Mouse (Mus musculus) limb, embryonic 11.5 days (tissue): ENCODE data around the gene Eya2. TPM values are rescaled to one million over a fixed set of nuclear protein-coding genes. Genes with fewer than 3 reads are reported as not detected.

Experiments
- ATAC-seq: fragments of 200-750 bp; cut with Nextera tagmentation; 2 replicates; pipeline ENCODE4 v1.8.0; 2017; ENCODE audit warnings: low read depth; ENCODE audit not compliant: insufficient number of reproducible peaks, low FRiP score, low TSS enrichment
- DNase-seq: peaks from one replicate; pipeline ENCODE4 v3.0.0-alpha.2; 2015; ENCODE audit warnings: low spot score
- H3K27ac ChIP-seq: fragments of 300-500 bp; sonication (generic); replicated peaks from 2 replicates; pipeline ENCODE4 v1.5.1; 2014; ENCODE audit warnings: low read depth, mild to moderate bottlenecking, low read length
- H3K27me3 ChIP-seq: fragments of 300-500 bp; sonication (generic); 2 replicates; pipeline ENCODE4 v1.6.1; 2014; ENCODE audit warnings: mild to moderate bottlenecking, low read length, mixed read lengths; ENCODE audit not compliant: control insufficient read depth, insufficient read depth
- H3K36me3 ChIP-seq: fragments of 300-500 bp; sonication (generic); 2 replicates; pipeline ENCODE4 v1.6.1; 2014; ENCODE audit warnings: mild to moderate bottlenecking, low read length, moderate library complexity, mixed read lengths; ENCODE audit not compliant: control insufficient read depth, insufficient read depth
- H3K4me1 ChIP-seq: fragments of 300-500 bp; sonication (generic); 2 replicates; pipeline ENCODE4 v1.6.1; 2014; ENCODE audit warnings: low read length, mixed read lengths; ENCODE audit not compliant: control insufficient read depth, insufficient read depth
- H3K4me2 ChIP-seq: fragments of 300-500 bp; sonication (generic); 2 replicates; pipeline ENCODE4 v1.6.1; 2014; ENCODE audit warnings: low read depth, mild to moderate bottlenecking, moderate library complexity; ENCODE audit not compliant: severe bottlenecking
- H3K4me3 ChIP-seq: fragments of 300-500 bp; sonication (generic); 2 replicates; pipeline ENCODE4 v1.5.1; 2014; ENCODE audit warnings: low read depth, low read length
- H3K9ac ChIP-seq: fragments of 300-500 bp; sonication (generic); 2 replicates; pipeline ENCODE4 v1.6.1; 2014; ENCODE audit warnings: mild to moderate bottlenecking, low read length
- H3K9me3 ChIP-seq: fragments of 300-500 bp; sonication (generic); 2 replicates; pipeline ENCODE4 v1.6.1; 2016; ENCODE audit warnings: low read length; ENCODE audit not compliant: control insufficient read depth
- WGBS: fragments of 180-500 bp; shearing (Covaris S2); extraction: QIAGEN DNeasy Blood & Tissue Kit; methylation state at CpG from one replicate; pipeline ENCODE4 v1.1.7; 2014; 5-methylcytosine and 5-hydroxymethylcytosine counted together
- polyA plus RNA-seq: library from polyadenylated mRNA; unstranded; fragments of >200 nt; fragmentation: Nextera tagmentation; extraction: Ambion mirVana; gene quantifications from 2 replicates; pipeline ENCODE4 v1.2.1, GENCODE M21; 2014

Gene Eya2
- polyA plus RNA-seq, 1 experiment from 2014 or later, result 8.8 TPM

DNA sequence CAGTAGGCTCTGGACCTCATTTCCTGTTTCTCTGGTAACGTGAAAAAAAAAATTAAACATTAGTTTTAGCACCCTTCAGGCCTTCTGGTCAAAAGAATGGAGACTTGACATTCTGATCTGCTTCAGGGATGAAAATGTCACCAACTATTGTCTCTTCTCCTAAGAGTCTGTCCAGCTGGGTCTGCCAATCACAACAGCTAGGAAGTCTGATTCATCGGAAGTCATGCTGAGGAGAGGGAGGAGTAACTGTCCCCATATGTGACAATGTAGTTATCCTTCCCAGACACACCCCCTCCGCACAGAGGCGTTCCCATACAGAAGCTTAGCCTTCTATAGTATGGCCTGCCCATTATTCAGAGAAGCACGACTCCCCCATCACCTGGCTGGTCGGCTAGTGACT is 25.9 kb upstream of the Eya2 start:
- Histone ChIP-seq H3K4me1 (no peaks in the 10 kb centered on the region), H3K27ac (no peak overlapping the region), H3K9ac (no peak overlapping the region), H3K36me3 (no peaks in the 10 kb centered on the region), H3K4me2 (no peak overlapping the region), H3K27me3 (peaks cover 9% of the 10 kb centered on the region; the same call in 1 of the 2 replicates), H3K4me3 (no peak overlapping the region), H3K9me3 (no peaks in the 10 kb centered on the region)
- no peak for ATAC-seq
- WGBS, result 65% methylated on average over 6 of the region's 6 CpGs
- DNase-seq, result no peak

DNA sequence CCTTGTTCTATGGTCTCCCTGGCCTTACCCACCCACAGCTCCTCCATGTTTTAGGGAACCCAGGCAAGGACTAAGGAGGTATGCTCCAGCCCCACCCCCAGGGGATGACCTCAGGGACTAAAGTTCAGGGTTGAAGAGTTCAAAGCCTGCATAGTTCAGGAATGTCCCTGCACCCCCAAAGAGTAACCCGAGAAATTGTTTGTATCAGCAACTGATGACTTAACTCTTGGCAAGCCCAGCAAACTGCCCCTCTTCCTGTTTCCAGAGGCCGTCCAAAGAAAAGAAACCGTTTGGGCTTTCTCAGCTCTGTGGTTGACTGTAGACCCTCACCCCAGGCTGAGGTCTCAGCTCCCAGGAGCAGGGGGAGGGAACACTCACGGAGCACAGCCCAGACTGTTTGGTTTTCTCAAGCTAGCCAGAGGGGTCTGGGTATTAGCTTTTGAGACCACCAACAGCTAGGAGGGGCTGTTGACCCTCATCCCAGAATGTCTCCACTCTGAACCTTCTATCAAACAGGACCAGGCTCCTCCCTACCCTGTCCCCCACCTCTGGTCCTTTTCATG is 23.5 kb upstream of the Eya2 start:
- no peaks in the 10 kb centered on the region for H3K4me1 ChIP-seq
- H3K4me2 ChIP-seq, result no peak overlapping the region
- WGBS, result 39% methylated on average over 4 of the region's 4 CpGs
- ATAC-seq (no peak), DNase-seq (no peak)
- H3K27me3 ChIP-seq, result no peaks in the 10 kb centered on the region
- no peaks in the 10 kb centered on the region for H3K9me3 ChIP-seq
- no peak overlapping the region for H3K27ac ChIP-seq
- no peaks in the 10 kb centered on the region for H3K36me3 ChIP-seq
- H3K9ac ChIP-seq, result no peak overlapping the region
- H3K4me3 ChIP-seq, result no peak overlapping the region

DNA sequence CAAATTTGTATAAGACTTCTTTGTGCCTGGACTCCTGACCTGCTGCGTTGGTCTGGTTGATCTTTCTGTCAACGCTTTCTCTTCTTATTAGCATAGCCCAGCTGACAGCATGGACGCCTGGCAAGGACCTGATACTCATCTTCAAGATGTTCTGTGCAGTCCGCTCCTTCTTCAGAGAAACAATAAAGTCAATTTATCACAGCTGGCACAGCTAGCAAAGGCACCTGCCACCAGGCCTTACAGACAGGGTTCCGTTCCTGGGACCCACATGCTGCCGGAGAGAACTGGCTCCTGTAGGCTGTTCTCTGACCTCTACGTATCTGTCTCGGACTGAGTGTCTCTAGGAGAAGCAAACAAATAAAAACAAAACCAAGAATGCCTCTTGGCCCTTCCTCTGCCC is 11.8 kb upstream of the Eya2 start:
- H3K9ac ChIP-seq, result no peak overlapping the region
- DNase-seq (no peak), ATAC-seq (no peak)
- no peaks in the 10 kb centered on the region for H3K27me3 ChIP-seq
- no peak overlapping the region for H3K4me2 ChIP-seq
- H3K4me3 ChIP-seq, result no peak overlapping the region
- H3K4me1 ChIP-seq, result peaks cover 8% of the 10 kb centered on the region; the same call in 1 of the 2 replicates
- no peaks in the 10 kb centered on the region for H3K36me3 ChIP-seq
- H3K27ac ChIP-seq, result no peak overlapping the region
- H3K9me3 ChIP-seq, result no peaks in the 10 kb centered on the region
- WGBS, result 84% methylated on average over 8 of the region's 8 CpGs

DNA sequence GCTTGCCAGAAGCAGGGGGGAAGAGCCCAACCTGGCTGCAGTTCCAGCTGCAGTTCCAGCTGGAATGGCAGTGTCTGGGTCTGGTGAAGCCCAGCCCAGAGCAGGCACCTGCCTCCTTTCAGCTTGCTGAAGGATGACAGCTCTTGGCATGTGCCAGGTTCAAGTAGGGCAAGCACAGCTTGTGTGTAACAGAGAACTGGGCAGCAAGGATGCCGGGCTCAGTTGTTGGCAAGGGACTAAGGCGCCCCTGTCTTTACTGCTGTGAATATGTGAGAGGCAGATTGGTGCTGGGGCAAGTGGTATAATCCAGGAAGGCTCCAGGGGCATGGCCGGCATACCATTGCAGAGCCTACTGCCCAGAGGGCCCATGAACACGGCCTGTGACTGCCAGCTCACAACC is 11.3 kb upstream of the Eya2 start:
- Histone ChIP-seq H3K4me2 (no peak overlapping the region), H3K4me3 (no peak overlapping the region), H3K9me3 (no peaks in the 10 kb centered on the region), H3K36me3 (no peaks in the 10 kb centered on the region), H3K4me1 (peaks cover 8% of the 10 kb centered on the region; the same call in 1 of the 2 replicates), H3K9ac (no peak overlapping the region), H3K27ac (no peak overlapping the region), H3K27me3 (no peaks in the 10 kb centered on the region)
- DNase-seq, result no peak
- 75% methylated on average over 4 of the region's 4 CpGs for WGBS
- no peak for ATAC-seq

DNA sequence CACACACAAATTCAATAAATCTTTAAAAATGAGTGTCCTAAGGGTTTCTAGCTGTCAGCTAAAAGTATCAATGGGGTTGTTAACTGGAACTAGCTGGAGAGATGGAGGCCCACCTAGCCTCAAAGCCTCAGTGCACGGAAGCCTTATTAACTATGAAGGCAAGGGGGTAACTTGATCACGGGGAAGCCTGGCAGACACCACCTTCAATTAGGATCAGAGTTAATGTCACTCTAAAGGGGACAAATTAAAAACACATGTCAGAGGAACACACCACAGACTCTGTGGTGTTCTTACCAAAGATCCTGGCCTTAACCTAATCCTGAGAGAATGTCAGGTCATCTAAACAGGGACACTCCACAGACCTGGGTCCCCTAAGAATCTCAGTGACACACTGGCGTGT is 10.3 kb upstream of the Eya2 start:
- no peak for DNase-seq
- WGBS, result 27% methylated on average over 3 of the region's 3 CpGs
- Histone ChIP-seq H3K9me3 (no peaks in the 10 kb centered on the region), H3K4me1 (peaks cover 8% of the 10 kb centered on the region; the same call in 1 of the 2 replicates), H3K27me3 (no peaks in the 10 kb centered on the region), H3K4me3 (no peak overlapping the region), H3K4me2 (no peak overlapping the region), H3K36me3 (no peaks in the 10 kb centered on the region), H3K27ac (no peak overlapping the region), H3K9ac (no peak overlapping the region)
- no peak for ATAC-seq

DNA sequence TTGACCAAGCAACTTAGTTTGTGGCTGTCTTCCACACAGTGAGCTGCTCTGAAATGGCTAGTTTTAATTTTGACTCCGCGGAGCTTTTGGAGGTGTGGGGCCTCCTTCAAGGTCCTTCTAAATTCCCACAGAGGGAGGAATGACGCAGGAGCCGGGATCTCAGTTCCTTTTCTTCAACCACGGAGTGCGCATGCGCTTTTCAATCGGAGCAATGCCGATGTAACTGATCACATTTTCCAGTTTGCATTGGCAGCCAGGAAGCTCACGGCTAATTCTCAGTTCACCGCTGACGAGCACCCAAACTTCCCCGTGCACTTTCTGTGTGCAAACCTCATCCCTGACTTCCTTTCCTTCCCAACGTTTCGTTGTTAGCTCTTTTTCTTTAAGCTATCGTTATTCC is 4.1 kb upstream of the Eya2 start:
- peaks cover 19% of the 10 kb centered on the region for H3K27me3 ChIP-seq
- H3K4me1 ChIP-seq, result peaks cover 6% of the 10 kb centered on the region; the same call in 1 of the 2 replicates
- WGBS, result 84% methylated on average over 16 of the region's 16 CpGs
- H3K9me3 ChIP-seq, result no peaks in the 10 kb centered on the region
- no peaks in the 10 kb centered on the region for H3K36me3 ChIP-seq
- no peak overlapping the region for H3K27ac ChIP-seq
- no peak for ATAC-seq
- no peak overlapping the region for H3K4me2 ChIP-seq
- no peak for DNase-seq
- no peak overlapping the region for H3K4me3 ChIP-seq
- no peak overlapping the region for H3K9ac ChIP-seq

DNA sequence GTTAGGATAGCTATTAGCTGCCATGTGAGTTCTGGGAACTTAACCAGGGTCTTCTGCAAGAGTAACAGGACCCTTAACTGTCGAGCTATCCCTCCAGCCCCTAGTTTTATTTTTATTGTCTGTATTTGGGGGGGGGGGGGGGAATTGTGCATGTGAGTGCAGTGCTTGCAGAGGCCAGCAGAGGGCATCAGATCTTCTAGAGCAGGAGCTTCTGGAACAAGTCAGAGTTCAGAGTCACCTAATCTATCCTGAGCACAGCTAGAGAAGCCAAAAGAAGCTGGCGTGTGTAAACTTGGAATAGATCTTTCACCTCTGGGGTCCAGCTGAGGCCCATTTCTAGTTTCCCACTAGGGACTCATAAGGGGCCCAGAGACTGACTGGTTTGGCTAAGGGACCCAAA is 1.1 kb upstream of the Eya2 start:
- Histone ChIP-seq H3K9ac (no peak overlapping the region), H3K4me1 (peaks cover 12% of the 10 kb centered on the region; the same call in 1 of the 2 replicates), H3K27ac (no peak overlapping the region), H3K27me3 (peaks cover 27% of the 10 kb centered on the region), H3K9me3 (no peaks in the 10 kb centered on the region), H3K4me2 (no peak overlapping the region), H3K4me3 (no peak overlapping the region), H3K36me3 (no peaks in the 10 kb centered on the region)
- DNase-seq (no peak), ATAC-seq (no peak)
- 79% methylated on average over 2 of the region's 2 CpGs for WGBS

DNA sequence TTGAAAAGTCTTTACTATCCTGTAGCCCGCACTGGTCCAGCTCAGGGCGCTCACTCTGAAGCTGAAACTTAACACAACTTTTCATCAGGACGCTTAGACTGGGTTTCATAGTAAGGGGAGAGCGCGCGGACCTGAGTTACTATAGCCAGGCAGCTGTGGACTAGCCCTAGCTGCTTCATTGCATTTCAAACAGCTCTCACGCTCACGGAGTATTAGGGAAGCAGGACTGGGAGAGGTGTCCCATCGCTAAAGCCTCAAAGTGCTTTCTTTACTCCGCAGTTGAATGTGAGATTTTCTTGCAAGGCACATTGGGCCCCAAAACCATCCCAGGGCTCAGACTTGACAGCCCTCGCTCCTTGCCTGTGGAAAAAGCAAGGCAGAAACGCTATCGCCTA is 841 bp downstream of the Eya2 start:
- 1% methylated on average over 13 of the region's 13 CpGs for WGBS
- H3K9ac ChIP-seq, result peak overlapping the region; percentile 62; the same call in 1 of the 2 replicates
- H3K4me2 ChIP-seq, result peak overlapping the region; percentile 94; the same call in 1 of the 2 replicates
- no peaks in the 10 kb centered on the region for H3K9me3 ChIP-seq
- H3K4me3 ChIP-seq, result peak overlapping the region; percentile 37
- peaks cover 27% of the 10 kb centered on the region for H3K27me3 ChIP-seq
- H3K4me1 ChIP-seq, result peaks cover 16% of the 10 kb centered on the region
- peak; percentile 62 for DNase-seq
- no peaks in the 10 kb centered on the region for H3K36me3 ChIP-seq
- no peak overlapping the region for H3K27ac ChIP-seq
- no peak for ATAC-seq

DNA sequence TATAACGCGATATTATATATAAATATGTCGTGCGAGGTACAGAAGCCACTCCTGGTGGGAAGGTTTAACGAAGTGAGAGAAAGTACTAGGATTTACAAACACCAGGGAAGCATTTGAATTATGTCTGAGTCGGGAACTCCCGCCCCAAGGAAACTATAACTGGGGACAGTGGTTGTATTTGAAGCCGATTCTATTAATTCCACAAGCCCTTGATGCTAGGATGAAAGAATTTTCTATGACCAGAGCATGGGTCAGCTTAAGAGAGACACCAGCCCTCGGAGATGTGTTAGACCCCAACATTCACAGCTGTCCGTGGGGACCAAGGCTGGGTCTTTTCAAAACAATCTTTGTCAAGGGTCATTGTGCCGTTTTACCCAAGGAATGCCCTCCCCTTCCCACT is 1.3 kb downstream of the Eya2 start:
- Histone ChIP-seq H3K36me3 (no peaks in the 10 kb centered on the region), H3K4me2 (peak overlapping the region; percentile 94), H3K9me3 (no peaks in the 10 kb centered on the region), H3K4me3 (no peak overlapping the region), H3K27me3 (peaks cover 27% of the 10 kb centered on the region), H3K4me1 (peaks cover 16% of the 10 kb centered on the region), H3K27ac (no peak overlapping the region), H3K9ac (no peak overlapping the region)
- ATAC-seq, result no peak
- DNase-seq, result no peak
- 18% methylated on average over 11 of the region's 11 CpGs for WGBS
